Mouse (Mus musculus) liver, embryonic 14.5 days (tissue): ENCODE results near the gene Slc16a4.

Source experiments
- CTCF ChIP-seq: IDR thresholded peaks from 2 replicates; pipeline ENCODE4 v1.5.1; 2016; ENCODE audit warnings: antibody characterized with exemption, low read depth, control low read depth
- EP300 ChIP-seq: IDR thresholded peaks from 2 replicates; pipeline ENCODE4 v1.6.1; 2016; ENCODE audit warnings: antibody characterized with exemption, low read depth

DNA sequence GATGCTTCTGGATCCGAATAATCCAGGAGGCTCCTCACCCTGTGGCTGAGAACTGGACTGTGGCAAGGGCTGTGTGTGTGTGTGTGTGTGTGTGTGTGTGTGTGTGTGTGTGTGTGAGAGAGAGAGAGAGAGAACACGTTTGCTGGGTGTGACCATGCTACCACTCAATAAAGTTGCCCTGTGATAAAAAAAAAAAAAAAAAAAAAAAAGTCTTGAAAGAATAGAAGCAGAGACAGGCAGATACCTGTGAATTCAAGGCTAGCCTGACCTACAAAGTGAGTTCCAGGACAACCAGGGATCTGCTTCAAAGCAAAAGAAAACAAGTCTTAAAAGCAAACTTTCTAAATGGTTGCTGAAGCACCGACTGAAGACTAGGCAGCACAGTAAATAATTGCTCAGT, 52.9 kb downstream of the Slc16a4 start:
- TF ChIP-seq CTCF (no peak), EP300 (no peak)
